Mouse (Mus musculus): Measurements from ENCODE around the gene Osbpl9. TPM values are rescaled to one million over a fixed set of nuclear protein-coding genes. Genes with fewer than 3 reads are reported as not detected.

The Osbpl9 gene
- polyA plus RNA-seq, 1 experiment from 2014 or later: 55.1 TPM

DNA sequence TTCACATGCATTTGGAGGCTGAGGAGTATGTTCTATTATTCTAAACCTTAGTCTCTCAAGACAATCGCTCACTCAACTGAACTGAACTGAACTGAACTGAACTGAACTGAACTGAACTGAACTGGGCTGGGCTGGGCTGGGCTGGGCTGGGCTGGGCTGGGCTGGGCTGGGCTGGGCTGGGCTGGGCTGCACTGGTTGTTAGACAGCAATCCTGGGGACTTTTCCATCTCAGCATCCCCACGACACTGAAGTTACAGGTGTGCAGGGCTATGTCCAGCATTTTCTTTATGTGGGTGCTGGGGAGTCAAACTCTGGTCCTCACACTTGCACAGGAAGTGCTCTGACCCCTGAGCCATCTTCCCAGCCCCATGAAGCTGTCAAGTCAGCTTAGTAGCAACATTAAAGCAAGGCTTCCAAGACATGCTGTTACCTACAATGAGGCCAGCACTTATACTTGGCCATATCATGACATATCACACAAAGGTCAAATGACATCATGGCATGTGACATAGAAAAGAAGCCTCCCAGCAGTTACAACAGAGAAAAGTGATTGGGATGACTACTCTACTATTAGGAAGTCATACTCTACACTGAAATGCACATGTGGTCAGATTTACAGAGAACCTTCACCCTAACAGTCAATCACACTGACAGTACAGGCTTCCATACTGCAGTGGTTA is 76.2 kb downstream of the Osbpl9 start:
- Histone ChIP-seq H3K36me3 (no peaks in the 10 kb centered on the region), H3K9ac (no peak overlapping the region), H3K27me3 (replicated peaks) (no peaks in the 10 kb centered on the region), H3K9me3 (no peaks in the 10 kb centered on the region), H3K27ac (no peak overlapping the region), H3K4me1 (no peaks in the 10 kb centered on the region), H3K4me2 (no peak overlapping the region), H3K4me3 (replicated peaks) (no peak overlapping the region)
- WGBS: 67% methylated on average over 2 of the region's 2 CpGs
- no peak for ATAC-seq (ENCODE audit: insufficient read depth, low FRiP score, low read depth)

DNA sequence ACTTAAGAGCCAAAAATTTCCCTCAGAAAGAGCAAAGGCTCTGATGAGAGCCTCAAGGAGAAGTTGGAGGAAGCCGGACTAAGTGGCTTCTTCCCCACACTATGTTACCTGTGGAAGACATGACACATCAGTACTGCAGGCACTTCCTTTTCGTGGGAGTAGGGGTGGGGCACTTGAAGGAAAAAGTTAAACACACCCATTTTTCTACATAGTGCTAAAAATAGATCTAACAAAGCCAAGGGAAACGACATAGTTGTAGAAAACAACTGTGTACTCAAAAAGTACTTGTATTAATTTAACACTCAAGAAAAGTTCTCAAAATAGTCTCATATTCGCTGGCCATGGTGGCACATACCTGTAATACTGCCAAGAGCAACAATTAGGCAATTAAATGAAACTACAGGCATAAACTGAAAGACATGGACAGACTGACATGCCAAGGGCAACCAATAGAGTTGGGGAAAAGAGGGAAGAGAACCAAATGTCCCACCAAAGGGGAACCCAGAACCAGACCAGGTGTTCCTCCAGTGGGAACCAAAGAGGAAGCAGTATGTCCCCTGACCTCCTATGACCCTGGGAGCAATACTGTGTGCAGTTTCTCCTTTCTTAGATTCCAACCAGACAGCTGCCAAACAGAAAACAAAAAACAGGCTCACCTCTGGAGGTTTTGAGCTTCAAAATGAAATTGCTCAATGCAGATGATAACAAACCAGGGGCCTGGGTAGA is 79.1 kb downstream of the Osbpl9 start:
- no peak for ATAC-seq (ENCODE audit: insufficient read depth, low FRiP score, low read depth)
- 60% methylated on average over 4 of the region's 4 CpGs for WGBS
- H3K9me3 ChIP-seq: no peaks in the 10 kb centered on the region

DNA sequence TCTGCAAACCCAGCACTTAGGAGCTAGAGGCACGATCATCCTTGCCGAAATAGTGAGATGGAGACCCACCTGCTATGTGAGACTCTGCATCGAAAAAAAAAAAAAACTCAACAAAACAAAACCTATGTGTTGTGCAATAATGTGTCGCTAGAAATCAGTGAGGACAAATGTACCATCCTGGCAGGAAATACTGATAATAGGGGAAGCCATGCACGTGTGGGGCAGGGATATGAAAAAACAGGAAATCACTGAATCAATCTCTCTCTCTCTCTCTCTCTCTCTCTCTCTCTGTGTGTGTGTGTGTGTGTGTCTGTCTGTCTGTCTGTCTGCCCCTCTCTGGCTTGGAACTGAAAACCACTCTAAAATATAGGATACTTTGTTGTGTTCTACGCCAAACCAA is 81.3 kb downstream of the Osbpl9 start:
- H3K27ac ChIP-seq: no peak overlapping the region
- no peaks in the 10 kb centered on the region for H3K27me3 ChIP-seq (replicated peaks)
- 75% methylated on average over 6 of the region's 6 CpGs for WGBS
- no peak overlapping the region for H3K9ac ChIP-seq
- ATAC-seq (ENCODE audit: insufficient read depth, low FRiP score, low read depth): no peak
- no peak overlapping the region for H3K4me3 ChIP-seq (replicated peaks)
- H3K9me3 ChIP-seq: no peaks in the 10 kb centered on the region
- H3K36me3 ChIP-seq: no peaks in the 10 kb centered on the region
- H3K4me2 ChIP-seq: no peak overlapping the region
- H3K4me1 ChIP-seq: peaks cover 5% of the 10 kb centered on the region

More for the DNA sequence above, 79.1 kb downstream of the Osbpl9 start:
- no peaks in the 10 kb centered on the region for H3K4me1 ChIP-seq
- no peaks in the 10 kb centered on the region for H3K27me3 ChIP-seq (replicated peaks)
- no peak overlapping the region for H3K4me3 ChIP-seq (replicated peaks)
- no peak overlapping the region for H3K27ac ChIP-seq
- no peak overlapping the region for H3K9ac ChIP-seq
- no peaks in the 10 kb centered on the region for H3K36me3 ChIP-seq
- no peak overlapping the region for H3K4me2 ChIP-seq

DNA sequence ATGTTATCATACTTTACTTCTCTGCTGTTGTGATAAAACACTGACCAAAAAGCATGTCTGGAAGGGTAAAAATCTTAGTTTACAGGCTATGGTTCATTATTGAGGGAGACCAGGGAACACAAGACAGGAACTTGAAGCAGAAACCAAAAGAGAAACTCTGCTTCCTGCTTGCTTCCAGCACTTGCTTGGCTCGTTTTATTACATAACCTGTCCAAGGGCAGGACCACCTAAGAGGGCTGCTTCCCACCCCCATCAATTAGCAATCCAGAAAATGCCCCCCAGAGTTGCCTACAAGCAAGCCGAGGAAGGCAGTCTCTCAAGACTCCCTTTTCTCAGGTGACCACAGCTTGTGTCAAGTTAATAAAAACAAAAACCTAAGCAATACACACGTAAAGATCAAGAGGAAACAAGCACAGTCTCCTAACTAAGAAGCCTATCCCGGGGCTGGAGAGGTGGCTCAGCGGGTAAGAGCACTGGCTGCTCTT is 82.4 kb downstream of the Osbpl9 start:
- H3K36me3 ChIP-seq: no peaks in the 10 kb centered on the region
- peaks cover 8% of the 10 kb centered on the region for H3K4me1 ChIP-seq
- H3K27me3 ChIP-seq (replicated peaks): no peaks in the 10 kb centered on the region
- no peak overlapping the region for H3K9ac ChIP-seq
- no peaks in the 10 kb centered on the region for H3K9me3 ChIP-seq
- WGBS: 69% methylated on average over 5 of the region's 5 CpGs
- no peak overlapping the region for H3K4me3 ChIP-seq (replicated peaks)
- H3K27ac ChIP-seq: no peak overlapping the region
- no peak overlapping the region for H3K4me2 ChIP-seq
- ATAC-seq (ENCODE audit: insufficient read depth, low FRiP score, low read depth): no peak

DNA sequence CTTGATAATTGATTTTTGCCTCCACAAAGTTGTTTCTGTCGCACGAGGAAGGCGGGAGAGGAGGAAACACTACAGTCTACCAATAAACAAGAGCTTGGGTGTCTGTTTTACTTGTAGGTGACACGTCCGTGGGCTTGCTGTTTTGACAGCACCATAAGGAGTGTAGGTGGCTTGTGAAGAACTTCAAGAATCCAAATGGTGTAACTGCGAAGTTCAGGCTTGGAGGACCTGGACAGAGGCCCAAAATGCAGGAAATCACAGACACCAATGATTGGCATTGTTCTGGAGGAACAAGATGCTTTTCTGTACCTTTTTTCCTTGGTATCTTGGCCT is 83.8 kb downstream of the Osbpl9 start:
- peaks cover 8% of the 10 kb centered on the region for H3K4me1 ChIP-seq
- no peak for ATAC-seq (ENCODE audit: insufficient read depth, low FRiP score, low read depth)
- peak overlapping the region; percentile 56 for H3K4me3 ChIP-seq (replicated peaks)
- peak overlapping the region; percentile 88 for H3K27ac ChIP-seq
- H3K4me2 ChIP-seq: peak overlapping the region; percentile 77
- H3K27me3 ChIP-seq (replicated peaks): no peaks in the 10 kb centered on the region
- no peaks in the 10 kb centered on the region for H3K36me3 ChIP-seq
- no peaks in the 10 kb centered on the region for H3K9me3 ChIP-seq
- 5% methylated on average over 6 of the region's 6 CpGs for WGBS
- peak overlapping the region; percentile 29; the same call in 1 of the 2 replicates for H3K9ac ChIP-seq

DNA sequence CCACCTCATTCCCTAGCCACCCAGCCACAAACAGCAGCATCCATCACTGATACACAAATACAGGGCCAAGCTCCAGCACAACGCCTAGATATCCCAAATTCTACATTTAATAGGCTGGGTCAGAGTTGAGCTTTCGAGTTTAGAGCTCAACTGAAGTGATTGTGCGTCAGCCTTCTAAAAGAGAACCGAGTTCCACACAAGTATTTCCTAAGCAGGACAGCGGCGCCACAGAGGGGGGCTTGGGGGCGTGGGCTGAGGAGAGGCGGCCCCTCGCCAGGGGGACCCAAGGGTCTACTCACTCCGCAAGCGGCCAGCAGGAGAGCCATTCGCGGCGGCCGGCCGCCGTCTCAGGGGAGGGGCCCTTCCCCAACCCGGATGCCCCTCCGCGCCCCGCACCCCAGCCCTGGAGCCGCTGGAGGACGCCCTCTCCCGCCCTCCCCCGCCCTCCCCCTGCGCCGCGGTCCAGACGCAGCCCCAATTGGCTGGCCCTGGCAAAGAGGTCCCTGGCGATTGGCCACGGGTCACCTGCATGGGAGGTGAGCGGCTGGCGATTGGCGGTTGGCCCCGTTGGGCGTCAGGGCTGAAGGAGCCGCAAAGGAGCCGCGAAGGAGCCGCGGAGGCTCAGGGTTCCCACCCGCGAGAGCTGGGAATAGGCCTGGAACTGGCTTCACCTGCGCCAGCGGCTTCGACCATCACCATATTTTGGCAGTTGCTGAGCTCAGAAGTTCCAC is 84.3 kb downstream of the Osbpl9 start:
- peak; percentile 99 for ATAC-seq (ENCODE audit: insufficient read depth, low FRiP score, low read depth)
- H3K27ac ChIP-seq: peak overlapping the region; percentile 88
- under 1% methylated on average over 35 of the region's 46 CpGs for WGBS

DNA sequence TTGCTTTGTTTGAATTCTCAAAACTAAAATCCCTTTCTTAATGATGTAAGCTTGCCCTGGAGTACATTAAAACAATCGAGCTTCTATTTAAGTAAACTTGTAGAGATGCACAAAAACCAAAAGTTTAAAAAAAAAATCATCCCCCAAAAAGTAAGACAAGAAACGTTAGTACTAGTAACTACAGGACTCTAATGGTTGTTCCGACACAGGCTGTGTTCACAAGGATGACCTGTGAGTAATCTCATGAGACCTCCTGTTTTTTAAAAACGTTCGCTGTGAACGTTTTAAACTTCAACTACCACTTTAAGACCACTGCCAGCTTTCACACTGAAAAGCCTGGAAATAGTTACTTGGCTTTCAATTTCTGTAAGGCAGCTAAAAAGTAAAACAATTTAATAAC is 85.1 kb downstream of the Osbpl9 start:
- no peaks in the 10 kb centered on the region for H3K36me3 ChIP-seq
- peak overlapping the region; percentile 77 for H3K4me2 ChIP-seq
- H3K9ac ChIP-seq: no peak overlapping the region
- H3K27ac ChIP-seq: no peak overlapping the region
- H3K27me3 ChIP-seq (replicated peaks): no peaks in the 10 kb centered on the region
- peaks cover 11% of the 10 kb centered on the region for H3K4me1 ChIP-seq
- ATAC-seq (ENCODE audit: insufficient read depth, low FRiP score, low read depth): no peak
- H3K9me3 ChIP-seq: no peaks in the 10 kb centered on the region
- H3K4me3 ChIP-seq (replicated peaks): peak overlapping the region; percentile 56; the same call in 1 of the 2 replicates
- WGBS: 15% methylated on average over 6 of the region's 6 CpGs

More for the DNA sequence above, 84.3 kb downstream of the Osbpl9 start:
- Histone ChIP-seq H3K4me3 (replicated peaks) (peak overlapping the region; percentile 56), H3K4me1 (peaks cover 11% of the 10 kb centered on the region), H3K27me3 (replicated peaks) (no peaks in the 10 kb centered on the region), H3K36me3 (no peaks in the 10 kb centered on the region), H3K4me2 (peak overlapping the region; percentile 77), H3K9me3 (no peaks in the 10 kb centered on the region), H3K9ac (peak overlapping the region; percentile 29; the same call in 1 of the 2 replicates)

DNA sequence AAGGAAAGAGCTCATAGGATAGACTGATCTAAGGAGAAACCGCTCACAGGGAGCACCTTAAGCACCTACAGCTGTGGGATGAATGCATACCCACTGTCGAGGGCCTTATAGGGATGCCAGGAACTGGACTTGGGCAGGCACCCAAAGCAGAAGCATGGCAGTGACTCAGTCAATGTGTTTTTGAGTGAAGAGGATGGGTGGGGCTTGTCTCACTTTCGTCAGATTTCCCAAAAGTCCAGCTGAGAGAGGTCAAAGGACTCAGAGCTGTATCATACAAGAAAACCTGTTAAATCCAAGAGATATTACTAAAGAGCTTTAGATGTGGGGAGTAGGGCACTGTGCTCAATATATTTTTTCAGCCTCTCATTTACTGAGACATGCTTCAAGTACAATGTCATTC is 85.6 kb downstream of the Osbpl9 start:
- Histone ChIP-seq H3K4me1 (peaks cover 11% of the 10 kb centered on the region), H3K9ac (no peak overlapping the region), H3K27me3 (replicated peaks) (no peaks in the 10 kb centered on the region), H3K4me2 (peak overlapping the region; percentile 22; the same call in 1 of the 2 replicates), H3K4me3 (replicated peaks) (no peak overlapping the region), H3K27ac (no peak overlapping the region), H3K36me3 (no peaks in the 10 kb centered on the region), H3K9me3 (no peaks in the 10 kb centered on the region)
- ATAC-seq (ENCODE audit: insufficient read depth, low FRiP score, low read depth): no peak
- WGBS: 59% methylated on average over 3 of the region's 3 CpGs

DNA sequence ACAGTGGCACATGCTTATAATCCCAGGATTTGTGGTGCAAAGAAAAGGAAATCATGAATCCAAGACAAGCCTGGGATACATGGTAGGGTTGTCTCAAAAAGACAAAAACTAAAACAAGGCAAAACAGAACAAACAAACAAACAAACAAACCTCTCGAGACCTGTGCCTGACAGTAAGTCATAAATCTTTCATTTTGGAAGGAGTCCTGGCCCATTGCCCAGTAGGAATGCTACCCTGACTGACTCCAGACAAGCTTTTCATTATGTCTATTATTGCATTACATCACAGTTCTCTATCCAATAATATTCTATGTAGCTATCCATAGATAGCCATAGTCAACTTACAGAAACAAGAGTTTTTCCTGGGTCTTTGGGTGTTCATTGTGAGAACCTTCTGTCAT is 86.3 kb downstream of the Osbpl9 start:
- Histone ChIP-seq H3K4me1 (peaks cover 11% of the 10 kb centered on the region), H3K36me3 (no peaks in the 10 kb centered on the region), H3K9me3 (no peaks in the 10 kb centered on the region), H3K9ac (no peak overlapping the region), H3K4me2 (no peak overlapping the region), H3K27ac (no peak overlapping the region), H3K27me3 (replicated peaks) (no peaks in the 10 kb centered on the region), H3K4me3 (replicated peaks) (no peak overlapping the region)
- no peak for ATAC-seq (ENCODE audit: insufficient read depth, low FRiP score, low read depth)
- WGBS: 44% methylated on average over 1 of the region's 1 CpGs

DNA sequence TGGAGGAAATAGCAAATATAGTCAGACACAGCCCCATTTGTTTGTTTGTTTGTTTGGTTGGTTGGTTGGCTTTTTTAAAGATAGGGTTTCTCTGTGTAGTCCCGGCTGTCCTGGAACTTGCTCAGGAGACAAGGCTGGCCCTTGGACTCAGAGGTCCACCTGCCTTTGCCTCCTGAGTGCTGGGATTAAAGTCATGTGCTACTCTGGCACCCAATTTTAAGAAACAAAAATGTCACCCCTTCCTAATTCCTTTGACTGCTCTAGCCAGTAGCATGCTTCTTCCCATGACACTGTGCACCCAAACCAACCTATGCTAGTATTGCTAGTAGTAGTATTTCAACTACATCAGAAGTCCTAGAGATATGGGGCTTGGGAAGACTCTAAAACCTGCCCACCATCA is 87.8 kb downstream of the Osbpl9 start:
- ATAC-seq (ENCODE audit: insufficient read depth, low FRiP score, low read depth): no peak
- no peak overlapping the region for H3K9ac ChIP-seq
- H3K4me2 ChIP-seq: no peak overlapping the region
- H3K4me1 ChIP-seq: peaks cover 11% of the 10 kb centered on the region
- no peaks in the 10 kb centered on the region for H3K9me3 ChIP-seq
- no peaks in the 10 kb centered on the region for H3K27me3 ChIP-seq (replicated peaks)
- H3K4me3 ChIP-seq (replicated peaks): no peak overlapping the region
- WGBS: 80% methylated on average over 1 of the region's 1 CpGs
- H3K36me3 ChIP-seq: no peaks in the 10 kb centered on the region
- H3K27ac ChIP-seq: no peak overlapping the region

DNA sequence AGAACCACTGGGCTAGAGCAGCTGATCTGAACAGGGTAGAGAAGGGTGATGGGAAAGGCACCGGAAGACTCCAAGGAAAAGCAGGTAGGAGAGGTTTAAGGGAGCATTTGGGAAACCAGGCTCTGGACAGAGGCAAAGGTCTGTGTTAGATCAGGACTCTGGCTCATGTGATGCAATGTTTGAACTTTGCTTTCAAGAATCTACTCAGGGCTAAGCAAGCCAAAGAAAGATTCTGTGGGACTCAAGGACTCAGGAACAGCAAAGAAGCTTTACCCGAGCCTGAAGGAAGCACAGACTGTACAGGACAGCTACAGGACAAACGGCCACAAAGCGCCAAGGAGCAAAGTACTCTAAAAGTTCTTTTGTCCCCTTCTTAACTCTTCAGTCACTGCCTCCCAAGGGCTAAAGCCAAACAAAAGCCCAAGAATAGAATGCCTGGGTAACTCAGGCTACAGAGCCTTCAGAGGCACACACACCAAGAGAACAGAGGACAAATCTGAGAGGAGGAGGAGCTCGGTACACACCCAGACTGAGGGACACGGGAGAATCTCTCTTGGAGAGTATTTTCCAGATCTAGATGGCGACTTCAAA is 89.1 kb downstream of the Osbpl9 start:
- Histone ChIP-seq H3K36me3 (no peaks in the 10 kb centered on the region), H3K4me1 (peaks cover 11% of the 10 kb centered on the region), H3K9me3 (no peaks in the 10 kb centered on the region), H3K27ac (no peak overlapping the region), H3K4me3 (replicated peaks) (no peak overlapping the region), H3K4me2 (no peak overlapping the region), H3K27me3 (replicated peaks) (no peaks in the 10 kb centered on the region), H3K9ac (no peak overlapping the region)
- 59% methylated on average over 7 of the region's 7 CpGs for WGBS
- ATAC-seq (ENCODE audit: insufficient read depth, low FRiP score, low read depth): no peak

Data from stomach, embryonic 15.5 days (tissue).